In the genomic region with DNA sequence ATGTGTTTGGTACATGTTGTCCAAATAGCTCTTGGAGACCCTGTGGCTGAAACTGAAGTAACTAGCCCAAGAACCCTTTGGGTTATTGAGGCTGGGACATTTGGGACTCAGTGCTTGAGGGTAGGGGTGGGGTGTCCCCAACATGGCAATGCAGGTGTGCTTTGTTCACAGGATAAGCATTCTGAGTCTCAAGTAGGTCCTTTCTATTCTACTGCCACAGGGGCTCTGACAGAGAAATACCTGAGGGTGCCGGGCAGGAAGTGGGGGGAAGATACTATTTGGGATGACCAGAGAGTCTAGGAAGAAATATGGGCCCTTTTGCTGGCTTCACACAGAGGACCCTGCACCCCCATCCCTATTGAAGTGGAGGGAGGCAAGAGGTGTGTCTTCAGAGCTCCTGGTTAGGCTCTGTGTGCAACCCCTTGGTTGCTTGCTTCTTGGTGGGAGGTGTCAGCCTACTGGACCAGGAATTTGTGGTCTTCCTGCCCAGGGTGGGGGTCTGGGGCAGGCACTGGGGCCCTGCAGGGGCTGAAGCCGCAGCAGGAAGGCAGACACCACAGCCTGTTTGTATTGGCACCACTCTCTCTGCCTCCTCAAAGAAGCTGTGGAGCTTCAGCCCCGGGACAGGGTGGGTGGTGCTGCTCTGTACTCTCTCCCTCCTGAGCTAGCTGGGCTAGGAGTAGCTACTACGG, we compare ENCODE assay signal across 8 mouse cellular contexts. TPM values are rescaled to one million over a fixed set of nuclear protein-coding genes. Genes with fewer than 3 reads are reported as not detected.
DNase-seq lines count a peak whose midpoint lies in the region; ATAC-seq lines count a peak whose summit lies in the region.

No protein-coding gene starts in this region.

- H3K27me3 ChIP-seq in kidney, embryonic 14.5 days (ENCODE audit: control insufficient read depth, insufficient read depth, low read length): no peaks in the 10 kb centered on the region
- peaks cover 4% of the 10 kb centered on the region; the same call in 1 of the 2 replicates for H3K27me3 ChIP-seq in heart, embryonic 14.5 days (ENCODE audit: control insufficient read depth, insufficient read depth, low read length)
- peaks cover 19% of the 10 kb centered on the region for H3K27me3 ChIP-seq in liver, embryonic 16.5 days (ENCODE audit: control insufficient read depth, insufficient read depth, low read depth, low read length)

- H3K36me3 ChIP-seq in kidney, embryonic 14.5 days (ENCODE audit: control insufficient read depth, insufficient read depth, low read length): peaks cover 2% of the 10 kb centered on the region; the same call in 1 of the 2 replicates
- H3K36me3 ChIP-seq in heart, embryonic 14.5 days (ENCODE audit: control insufficient read depth, insufficient read depth, low read length): peaks cover 3% of the 10 kb centered on the region
- peaks cover 1% of the 10 kb centered on the region; the same call in 1 of the 2 replicates for H3K36me3 ChIP-seq in liver, embryonic 16.5 days (ENCODE audit: control insufficient read depth, insufficient read depth)

- H3K9ac ChIP-seq in kidney, embryonic 14.5 days (ENCODE audit: low read depth, low read length): peak overlapping the region; percentile 40
- peak overlapping the region; percentile 86 for H3K9ac ChIP-seq in heart, embryonic 14.5 days (ENCODE audit: low read length)
- H3K9ac ChIP-seq in liver, embryonic 16.5 days (ENCODE audit: low read depth, low read length): peak overlapping the region; percentile 34; the same call in 1 of the 2 replicates

- no peak for ATAC-seq in kidney, embryonic 14.5 days (ENCODE audit: low FRiP score, low TSS enrichment)
- 0 out of 2 replicates have a peak, but pooled peaks have one; percentile 14 for ATAC-seq in heart, embryonic 14.5 days (ENCODE audit: insufficient number of reproducible peaks, insufficient read depth, low FRiP score, low read depth)
- ATAC-seq in liver, embryonic 16.5 days (ENCODE audit: low read depth): no peak

- no peak for DNase-seq in kidney, adult 9 months
- peak; percentile 12 for DNase-seq in Muller cell, postnatal 12 days (ENCODE audit: inconsistent ontology term)
- no peak for DNase-seq in embryo, embryonic 9.5 days (ENCODE audit: extremely low spot score)
- no peak for DNase-seq in frontal cortex, postnatal 10 days (ENCODE audit: low spot score in 2 of 2)
- no peak for DNase-seq in urinary bladder, postnatal 25 days (ENCODE audit: low spot score)

- no peaks in the 10 kb centered on the region for H3K9me3 ChIP-seq in kidney, embryonic 14.5 days (ENCODE audit: control insufficient read depth, low read length)
- H3K9me3 ChIP-seq in heart, embryonic 14.5 days (ENCODE audit: control insufficient read depth, low read length): no peaks in the 10 kb centered on the region
- no peaks in the 10 kb centered on the region for H3K9me3 ChIP-seq in liver, embryonic 16.5 days (replicated peaks; ENCODE audit: control insufficient read depth, low read length)

- peak overlapping the region; percentile 95; the same call in 1 of the 2 replicates for H3K27ac ChIP-seq in kidney, embryonic 14.5 days (ENCODE audit: low read depth, low read length)
- peak overlapping the region; percentile 95 to 98 for H3K27ac ChIP-seq in heart, embryonic 14.5 days (replicated peaks in 1 of 2; ENCODE audit: control insufficient read depth in 1 of 2, insufficient read depth in 1 of 2, low read depth in 2 of 2, low read length in 2 of 2)
- peak overlapping the region; percentile 92 for H3K27ac ChIP-seq in liver, embryonic 16.5 days (ENCODE audit: low read length)

- H3K4me3 ChIP-seq in kidney, embryonic 14.5 days (ENCODE audit: low read length): no peak overlapping the region; the same call in 1 of the 2 replicates
- H3K4me3 ChIP-seq in heart, embryonic 14.5 days (ENCODE audit: control insufficient read depth in 1 of 2, insufficient read depth in 1 of 2, low read depth in 1 of 2, low read length in 2 of 2): no peak overlapping the region
- H3K4me3 ChIP-seq in liver, embryonic 16.5 days (ENCODE audit: low read depth, low read length): no peak overlapping the region

- peak overlapping the region; percentile 90 for H3K4me2 ChIP-seq in kidney, embryonic 14.5 days (replicated peaks; ENCODE audit: low read depth, low read length)
- H3K4me2 ChIP-seq in heart, embryonic 14.5 days (ENCODE audit: low read length): peak overlapping the region; percentile 97
- peak overlapping the region; percentile 99 for H3K4me2 ChIP-seq in liver, embryonic 16.5 days (ENCODE audit: low read depth, low read length)

- H3K4me1 ChIP-seq in kidney, embryonic 14.5 days (ENCODE audit: control insufficient read depth, insufficient read depth, low read length): peaks cover 55% of the 10 kb centered on the region
- H3K4me1 ChIP-seq in heart, embryonic 14.5 days (ENCODE audit: control insufficient read depth in 2 of 2, insufficient read depth in 2 of 2, low read length in 2 of 2): peaks cover 42 to 65% of the 10 kb centered on the region in 2 experiments
- H3K4me1 ChIP-seq in liver, embryonic 16.5 days (ENCODE audit: control insufficient read depth, low read depth, low read length): peaks cover 69% of the 10 kb centered on the region

- 37% methylated on average over 4 of the region's 4 CpGs for WGBS in kidney, embryonic 14.5 days
- 38% methylated on average over 4 of the region's 4 CpGs for whole genome bisulfite sequencing in heart, embryonic 14.5 days
- 23% methylated on average over 4 of the region's 4 CpGs for WGBS in liver, embryonic 16.5 days (ENCODE audit: insufficient replicate concordance)

RNA-seq across cellular contexts. Expression of gene Tspan4, which starts 2.7 kb away (rescaled TPM):
- polyA plus RNA-seq in kidney, embryonic 14.5 days (2014; fragmentation: Nextera tagmentation; extraction: Ambion mirVana): 71.9 and 90.2 TPM in 2 replicates
- 61.5 and 65.0 TPM in 2 replicates for polyA plus RNA-seq in heart, embryonic 14.5 days (2014; fragmentation: Nextera tagmentation; extraction: Ambion mirVana)
- 46.1 and 47.2 TPM in 2 replicates for polyA plus RNA-seq in liver, embryonic 16.5 days (2015; fragmentation: Nextera tagmentation; extraction: Ambion mirVana)

RNA-seq across cellular contexts. Expression of gene Polr2l, which starts 2.8 kb away (rescaled TPM):
- 77.9 and 85.5 TPM in 2 replicates for polyA plus RNA-seq in kidney, embryonic 14.5 days (2014; fragmentation: Nextera tagmentation; extraction: Ambion mirVana)
- polyA plus RNA-seq in heart, embryonic 14.5 days (2014; fragmentation: Nextera tagmentation; extraction: Ambion mirVana): 73.2 and 78.0 TPM in 2 replicates
- polyA plus RNA-seq in liver, embryonic 16.5 days (2015; fragmentation: Nextera tagmentation; extraction: Ambion mirVana): 36.4 and 39.2 TPM in 2 replicates

RNA-seq across cellular contexts. Expression of gene Cd151, which starts 10.5 kb away (rescaled TPM):
- 93.2 and 108 TPM in 2 replicates for polyA plus RNA-seq in kidney, embryonic 14.5 days (2014; fragmentation: Nextera tagmentation; extraction: Ambion mirVana)
- polyA plus RNA-seq in heart, embryonic 14.5 days (2014; fragmentation: Nextera tagmentation; extraction: Ambion mirVana): 77.5 and 115 TPM in 2 replicates
- polyA plus RNA-seq in liver, embryonic 16.5 days (2015; fragmentation: Nextera tagmentation; extraction: Ambion mirVana): 5.3 and 6.9 TPM in 2 replicates

RNA-seq across cellular contexts. Expression of gene Cracr2b, which starts 16.8 kb away (rescaled TPM):
- polyA plus RNA-seq in kidney, embryonic 14.5 days (2014; fragmentation: Nextera tagmentation; extraction: Ambion mirVana): 13.1 and 13.4 TPM in 2 replicates
- polyA plus RNA-seq in heart, embryonic 14.5 days (2014; fragmentation: Nextera tagmentation; extraction: Ambion mirVana): 20.4 and 25.6 TPM in 2 replicates
- polyA plus RNA-seq in liver, embryonic 16.5 days (2015; fragmentation: Nextera tagmentation; extraction: Ambion mirVana): 3.7 and 4.8 TPM in 2 replicates

RNA-seq across cellular contexts. Expression of gene Pnpla2, which starts 22.7 kb away (rescaled TPM):
- 27.4 and 31.9 TPM in 2 replicates for polyA plus RNA-seq in kidney, embryonic 14.5 days (2014; fragmentation: Nextera tagmentation; extraction: Ambion mirVana)
- polyA plus RNA-seq in heart, embryonic 14.5 days (2014; fragmentation: Nextera tagmentation; extraction: Ambion mirVana): 48.7 and 49.0 TPM in 2 replicates
- 14.9 and 15.5 TPM in 2 replicates for polyA plus RNA-seq in liver, embryonic 16.5 days (2015; fragmentation: Nextera tagmentation; extraction: Ambion mirVana)

Comparison
In these comparisons a context has a peak if more than half of its experiments do, and no peak if none do; other contexts are left out.
1. H3K9ac ChIP-seq: peak in every context shown above with its lines; median percentile 86 in heart, embryonic 14.5 days; 40 in kidney, embryonic 14.5 days; 34 in liver, embryonic 16.5 days.